Mouse (Mus musculus) megakaryocyte-erythroid progenitor cell, adult 5-6 weeks (primary cell): ENCODE results near the gene Cdhr4. TPM values are rescaled to one million over a fixed set of nuclear protein-coding genes. Genes with fewer than 3 reads are reported as not detected.
A peak's percentile ranks its signal among the peaks of the same experiment; 100 is the strongest.

ENCODE experiments used
- ATAC-seq: replicated peaks from 2 replicates; pipeline ENCODE4 v1.8.0; 2016; ENCODE audit warnings: mild to moderate bottlenecking, inconsistent platforms; ENCODE audit not compliant: severe bottlenecking, poor library complexity, low FRiP score, low TSS enrichment
- total RNA-seq, 2 experiments: library from RNA; stranded (forward) in 1 of 2; stranded (reverse) in 1 of 2; fragments of 200-1000, 215-1000 nt in 1 of 2; fragments of >200 nt in 1 of 2; fragmentation: Nextera tagmentation in 1 of 2; gene quantifications; 2 replicates each; pipeline ENCODE4 v1.2.3; 2014 to 2017

The Cdhr4 gene
- total RNA-seq (2014; fragmentation: Nextera tagmentation), result 0.37 TPM in 1 of 2 replicates, not detected in the other
- total RNA-seq (2017), result 0.88 TPM in 1 of 2 replicates, not detected in the other

DNA sequence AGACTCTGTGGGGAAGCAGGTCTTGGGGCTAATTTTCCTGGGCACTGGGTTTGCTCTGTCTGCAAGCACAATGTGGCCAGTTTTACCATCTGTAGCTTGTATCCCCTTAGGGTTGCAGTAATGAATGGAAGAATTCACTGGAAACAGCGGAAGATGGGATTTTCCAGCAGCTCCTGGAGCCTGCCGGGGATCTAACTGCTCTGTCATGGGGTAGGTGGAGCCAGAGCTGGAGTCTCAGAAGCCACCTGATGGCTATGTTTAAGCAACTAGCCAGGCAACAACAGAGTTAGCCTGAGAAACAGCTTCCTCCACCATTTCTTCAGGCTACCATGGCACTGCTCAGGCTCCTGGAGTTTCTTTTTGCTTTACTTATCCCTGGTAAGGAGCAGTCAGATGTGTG lies at the start of gene Cdhr4:
Gene Cdhr4 (plus strand): TSS at position 301 of the 400 bp plus-strand sequence.
- ATAC-seq, result no peak

GRCm38 (mm10) chr9:107947241-107948194 lies 44.8 kb upstream of the Cdhr4 start:
- peak; percentile 60 for ATAC-seq

- ATAC-seq, result no peak
Observed at GRCm38 (mm10) chr9:107949184-107949921, 42.9 kb upstream of the Cdhr4 start.

DNA sequence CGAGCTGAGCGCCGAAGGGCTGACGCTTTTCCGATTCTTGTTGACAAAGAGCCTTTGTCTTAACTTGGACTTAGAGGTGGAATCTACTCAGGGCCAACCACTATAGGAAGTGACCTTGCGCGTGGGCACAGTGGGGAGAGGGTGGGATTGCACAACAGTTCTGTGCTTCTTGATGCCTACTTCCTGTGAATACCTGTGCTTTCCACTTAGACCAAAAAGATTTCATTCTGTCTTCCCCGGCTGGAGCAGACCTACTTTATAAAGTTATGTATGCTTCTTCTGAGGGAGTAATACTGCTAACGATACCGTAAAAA lies 42.4 kb upstream of the Cdhr4 start, which contains the start of gene Traip:
Gene Traip (plus strand): TSS at position 215 of the 314 bp plus-strand sequence.
- no peak for ATAC-seq

- peak; percentile 83 for ATAC-seq
Observed at GRCm38 (mm10) chr9:107950460-107951355, 41.6 kb upstream of the Cdhr4 start.

DNA sequence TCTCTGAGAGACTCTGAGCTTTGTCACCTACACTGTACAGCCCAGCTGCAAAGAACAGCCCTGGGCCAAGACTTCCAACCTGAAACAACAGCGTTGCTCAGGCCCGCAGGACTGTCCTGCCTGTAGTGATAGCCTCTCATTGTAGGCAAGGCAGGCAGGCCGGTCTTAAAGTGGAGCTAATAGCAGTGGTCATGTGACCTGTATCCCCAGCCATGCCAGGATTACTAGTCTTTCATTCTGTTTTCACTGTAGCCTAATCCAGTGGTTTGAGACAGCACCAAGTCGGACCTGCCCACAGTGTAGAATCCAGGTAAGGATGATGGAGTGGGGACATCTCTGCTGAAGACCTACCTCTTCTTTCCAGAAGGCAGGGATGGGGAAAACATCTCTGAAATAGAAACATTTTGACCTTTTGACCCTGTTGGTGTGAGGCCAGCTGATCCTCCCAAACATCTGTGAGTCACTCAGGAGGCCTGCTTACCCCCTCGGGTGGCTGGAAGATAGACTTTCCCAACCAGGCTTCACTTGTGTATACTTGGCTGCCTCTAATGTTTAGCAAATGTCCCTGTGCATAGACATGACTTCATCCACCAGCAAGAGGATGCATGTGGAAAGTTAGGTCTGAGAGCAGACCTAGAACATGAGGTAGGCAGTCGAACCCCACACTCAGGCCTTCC lies 36.5 kb upstream of the Cdhr4 start:
- no peak for ATAC-seq

DNA sequence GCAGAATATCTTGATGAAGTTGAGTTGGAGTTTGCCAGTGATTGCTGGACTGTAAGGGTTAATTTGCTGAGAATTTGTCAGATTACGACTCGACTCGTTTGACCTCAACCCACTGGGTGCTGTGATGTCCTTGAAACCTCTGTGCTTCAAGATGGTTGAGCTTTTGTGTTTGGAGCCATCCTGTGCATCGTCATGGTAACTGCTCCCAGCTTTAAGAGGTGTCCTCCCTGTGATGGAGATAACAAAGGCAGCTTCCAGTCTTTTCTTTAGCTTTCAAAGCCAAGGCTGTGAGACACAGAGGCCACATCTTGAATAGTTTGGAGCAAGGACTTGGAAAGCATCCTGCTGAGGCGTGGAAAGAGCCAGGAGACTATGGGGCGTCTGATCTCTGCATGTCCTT lies 35.2 kb upstream of the Cdhr4 start:
- ATAC-seq, result no peak

DNA sequence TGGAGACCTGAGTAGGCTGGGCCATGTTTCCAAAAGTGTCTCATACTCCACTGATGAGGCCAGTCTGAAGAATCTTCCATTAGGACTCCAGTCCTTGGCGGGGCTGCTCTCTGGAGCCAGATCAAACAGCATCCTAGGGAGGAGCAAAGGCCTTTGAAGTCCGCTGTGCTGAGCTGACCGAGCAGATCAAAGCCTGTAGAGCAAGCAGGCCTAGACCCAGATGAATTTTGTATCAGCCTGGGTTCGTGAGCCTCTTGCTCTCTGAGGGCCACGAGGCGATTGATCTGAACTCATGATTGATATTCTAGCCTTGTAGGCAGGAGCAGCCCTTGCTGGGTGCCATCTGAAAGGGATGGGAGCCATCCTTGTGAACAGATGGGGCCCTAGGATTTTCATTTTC lies 32.4 kb upstream of the Cdhr4 start:
- no peak for ATAC-seq

DNA sequence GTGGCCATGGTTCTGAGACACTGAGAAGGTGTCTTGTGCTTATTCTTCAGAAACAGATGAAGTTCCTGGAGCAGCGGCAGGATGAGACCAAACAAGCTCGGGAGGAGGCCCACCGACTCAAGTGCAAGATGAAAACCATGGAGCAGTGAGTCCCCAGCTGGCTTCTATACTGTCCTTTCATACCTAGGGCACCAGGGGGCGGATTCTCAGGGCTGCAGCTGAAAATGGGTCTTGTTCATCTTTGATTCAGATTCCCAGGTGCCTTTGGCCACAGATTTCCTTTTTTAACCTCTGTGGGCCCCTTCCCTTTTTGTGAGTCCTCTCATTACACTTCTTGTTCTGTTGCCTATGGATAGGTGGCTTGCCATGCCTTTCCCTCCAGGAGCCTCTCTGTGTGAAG lies 31.4 kb upstream of the Cdhr4 start:
- ATAC-seq, result no peak

GRCm38 (mm10) chr9:107961351-107961762 lies 30.9 kb upstream of the Cdhr4 start:
- ATAC-seq, result no peak

DNA sequence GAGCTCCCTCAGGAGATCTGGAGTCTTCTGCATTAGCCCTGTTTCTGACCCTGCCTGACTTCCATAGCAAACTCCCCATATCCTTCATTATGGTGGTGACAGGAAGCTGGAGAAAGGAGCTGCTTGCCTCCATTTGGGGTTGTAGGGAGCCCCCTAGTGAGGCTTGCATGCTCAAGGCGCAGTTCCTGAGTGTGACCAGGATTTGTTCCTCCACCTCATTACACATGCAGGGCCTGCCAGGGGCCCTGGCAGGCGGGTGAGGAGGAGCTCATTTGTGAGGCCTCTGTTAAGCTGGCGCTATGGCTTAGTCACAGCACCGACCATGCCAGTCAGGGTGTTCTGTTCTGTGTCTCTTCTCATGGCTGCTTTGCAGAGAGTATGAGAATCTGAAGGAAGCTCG lies 30.4 kb upstream of the Cdhr4 start:
- no peak for ATAC-seq

DNA sequence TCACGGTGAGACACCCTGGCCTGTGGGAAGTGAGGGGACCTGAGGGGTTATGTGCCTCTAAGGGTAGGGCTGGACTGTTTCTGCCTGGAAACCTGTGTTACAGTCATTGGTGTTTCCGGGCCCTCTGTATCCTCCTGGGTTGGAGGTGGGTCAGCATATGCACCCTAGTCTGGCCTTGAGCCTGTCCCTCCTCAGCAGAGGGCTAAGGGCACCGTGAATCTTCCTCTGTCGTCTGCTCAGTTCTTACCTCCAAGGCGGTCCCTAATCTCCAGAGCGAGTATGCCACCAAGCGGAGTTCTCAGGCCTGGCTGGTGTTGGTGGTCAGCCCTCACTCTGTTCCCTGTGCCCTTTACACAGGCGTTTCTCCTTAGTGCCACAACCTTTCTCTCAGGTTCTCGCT lies 29.4 kb upstream of the Cdhr4 start:
- ATAC-seq, result no peak

- peak; percentile 48; the same call in 1 of the 2 replicates for ATAC-seq
Observed at GRCm38 (mm10) chr9:107963700-107964099, 28.6 kb upstream of the Cdhr4 start.

DNA sequence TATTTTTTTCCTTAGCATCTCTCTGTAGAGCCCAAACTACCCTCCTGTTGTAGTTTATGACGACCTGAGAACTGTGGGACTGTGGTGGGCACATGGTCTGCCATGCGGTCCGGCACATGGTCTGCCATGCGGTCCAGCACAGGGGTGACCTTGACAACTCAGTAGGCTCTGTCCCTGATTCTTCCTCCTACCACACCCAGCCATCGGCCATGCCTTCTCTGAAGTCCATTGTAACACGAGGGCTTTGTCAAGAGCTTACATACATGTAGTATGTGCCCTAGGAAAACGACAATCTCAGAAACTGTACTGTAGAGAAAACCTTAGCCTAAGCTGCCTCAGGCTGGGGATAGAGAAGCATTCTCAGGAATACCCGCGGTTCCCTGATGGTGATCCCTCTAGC lies 27.6 kb upstream of the Cdhr4 start:
- no peak for ATAC-seq

- ATAC-seq, result no peak
Observed at GRCm38 (mm10) chr9:107966676-107967075, 25.6 kb upstream of the Cdhr4 start.

DNA sequence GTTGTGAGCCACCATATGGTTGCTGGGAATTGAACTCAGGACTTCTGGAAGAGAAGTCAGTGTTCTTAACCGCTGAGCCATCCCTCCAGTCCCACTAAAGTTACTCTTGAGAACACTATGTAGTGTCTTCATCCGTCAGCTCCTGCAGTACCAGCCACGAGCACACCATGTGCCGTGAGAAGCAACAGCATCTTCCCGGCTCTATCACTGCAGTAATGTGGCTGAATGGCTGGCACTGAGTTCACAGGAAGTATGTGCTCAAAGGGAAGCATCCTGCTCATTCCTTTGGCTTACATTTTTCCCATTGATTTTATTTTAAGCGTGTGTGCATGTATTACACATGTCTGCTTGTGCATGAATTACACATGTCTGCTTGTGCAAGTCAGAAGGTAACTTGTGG lies 24.9 kb upstream of the Cdhr4 start:
- ATAC-seq, result no peak

DNA sequence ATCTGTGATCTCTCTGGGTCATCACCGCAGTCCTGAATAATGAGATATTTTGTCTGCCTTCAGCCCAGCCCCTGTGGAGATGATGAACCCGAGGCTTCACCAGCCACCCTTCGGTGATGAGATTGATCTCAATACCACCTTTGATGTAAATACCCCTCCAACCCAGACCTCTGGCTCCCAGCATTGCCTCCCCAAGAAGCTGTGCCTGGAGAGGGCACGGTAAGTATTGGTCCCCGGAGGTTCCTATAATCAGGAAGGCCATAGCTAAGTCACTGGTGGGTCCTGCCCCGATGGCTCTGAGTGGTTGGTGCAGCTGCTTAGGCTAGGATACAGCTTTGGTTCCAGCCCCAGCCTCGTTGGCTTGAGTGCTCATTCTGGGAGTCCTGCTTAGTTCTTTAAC lies 23.8 kb upstream of the Cdhr4 start:
- ATAC-seq, result no peak

- ATAC-seq, result no peak
Observed at GRCm38 (mm10) chr9:107970311-107970710, 22.0 kb upstream of the Cdhr4 start.
